In the genomic region with DNA sequence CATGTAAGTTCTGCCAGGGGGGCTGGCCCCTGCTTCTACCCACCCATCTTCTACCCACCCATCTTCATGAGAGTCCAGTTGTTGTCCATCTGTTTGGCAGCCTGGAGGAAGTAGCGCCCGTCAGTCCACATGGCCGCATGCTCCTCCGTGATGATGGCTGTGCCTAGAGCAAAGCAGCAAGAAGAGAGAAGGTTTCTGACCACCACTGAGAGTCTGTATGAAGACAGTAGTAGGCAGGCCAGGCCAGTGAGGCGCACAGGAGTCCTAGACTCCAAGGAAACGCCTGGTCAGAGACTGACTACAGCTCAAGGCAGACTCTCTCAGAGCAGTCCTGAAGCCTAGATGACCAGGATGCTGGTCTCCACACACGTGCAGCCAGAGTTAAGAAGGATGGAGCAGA, we compare ENCODE assay signal across 15 mouse cellular contexts.
"Had no signal": no experiment of that assay in that cellular context is flagged by ENCODE, and none has a peak within 500 bp of the region (broad histone marks: within the 10 kb centered on the region; RNA-seq: fewer than 3 reads in every experiment).

No protein-coding gene starts in this region.

- H3K27ac ChIP-seq: left cerebral cortex, adult 2 months; limb, embryonic 12.5 days; liver, embryonic 15.5 days; macrophage; midbrain, embryonic 15.5 days; neural tube, embryonic 12.5 days had no signal

- ATAC-seq: midbrain, embryonic 15.5 days had no signal

- DNase-seq: kidney, adult 18-20 months; kidney, postnatal 10 days; kidney, postnatal 4 days; lung, adult 2 months; lung, postnatal 10 days; thymus, postnatal 4 days had no signal

- H3K4me1 ChIP-seq: liver, embryonic 15.5 days; neural tube, embryonic 12.5 days had no signal

- H3K4me2 ChIP-seq: limb, embryonic 12.5 days; liver, embryonic 11.5 days; liver, embryonic 15.5 days; midbrain, embryonic 11.5 days; midbrain, embryonic 15.5 days; neural tube, embryonic 12.5 days had no signal

- H3K27me3 ChIP-seq: limb, embryonic 12.5 days; liver, embryonic 15.5 days; megakaryocyte, embryonic 14.5 days; midbrain, embryonic 15.5 days; neural tube, embryonic 12.5 days had no signal

- H3K4me3 ChIP-seq: left cerebral cortex, adult 2 months; limb, embryonic 12.5 days; liver, embryonic 15.5 days; megakaryocyte, embryonic 14.5 days; midbrain, embryonic 15.5 days; neural tube, embryonic 12.5 days had no signal

- H3K9ac ChIP-seq: limb, embryonic 12.5 days; liver, embryonic 15.5 days; midbrain, embryonic 15.5 days; neural tube, embryonic 12.5 days had no signal

- H3K9me3 ChIP-seq: limb, embryonic 12.5 days; liver, embryonic 15.5 days; megakaryocyte, embryonic 14.5 days; midbrain, embryonic 15.5 days; neural tube, embryonic 12.5 days had no signal
